Mouse (Mus musculus): ENCODE data around the gene Bsx.

GRCm38 (mm10) chr9:40836681-40837080 lies 37.2 kb upstream of the Bsx start:
- TF ChIP-seq CTCF (IDR thresholded peaks at IDR 0.05) (no peak), EP300 (IDR thresholded peaks at IDR 0.05) (no peak)
